Mouse (Mus musculus) heart, embryonic 14.5 days (tissue): ENCODE measurements at regions not wholly inside any gene's neighbourhood (a gene's known extent, or its start where the extent isn't known, plus 50 kb on each side); places are given as distances from the start of the nearest gene placed in this dataset.

Experiments
- ATAC-seq: fragments of 200-750 bp; cut with Nextera tagmentation; 2 replicates; pipeline ENCODE4 v1.8.0; 2017; ENCODE audit warnings: low read depth, moderate TSS enrichment; ENCODE audit not compliant: insufficient number of reproducible peaks, insufficient read depth, low FRiP score
- H3K27ac ChIP-seq, 2 experiments: fragments of 200-500 bp in 1 of 2; fragments of 300-500 bp in 1 of 2; sonication (generic) in 1 of 2; replicated peaks in 1 of 2; 2 replicates each; pipeline ENCODE4 v1.5.1; 2012 to 2014; ENCODE audit warnings: low read depth in 2 of 2, low read length in 2 of 2, control low read depth in 1 of 2, mild to moderate bottlenecking in 1 of 2, mixed read lengths in 1 of 2; ENCODE audit not compliant: control insufficient read depth in 1 of 2, insufficient read depth in 1 of 2
- H3K27me3 ChIP-seq: fragments of 300-500 bp; sonication (generic); 2 replicates; pipeline ENCODE4 v1.6.1; 2014; ENCODE audit warnings: mild to moderate bottlenecking, low read length, control low read depth; ENCODE audit not compliant: control insufficient read depth, insufficient read depth
- H3K36me3 ChIP-seq: fragments of 300-500 bp; sonication (generic); 2 replicates; pipeline ENCODE4 v1.6.1; 2014; ENCODE audit warnings: mild to moderate bottlenecking, control low read depth, low read length, mixed read lengths; ENCODE audit not compliant: control insufficient read depth, insufficient read depth
- H3K4me1 ChIP-seq, 2 experiments: fragments of 200-500 bp in 1 of 2; fragments of 300-500 bp in 1 of 2; sonication (generic) in 1 of 2; 2 replicates each; pipeline ENCODE4 v1.6.1; 2012 to 2014; ENCODE audit warnings: low read length in 2 of 2, control low read depth in 1 of 2, mixed read lengths in 1 of 2; ENCODE audit not compliant: control insufficient read depth in 2 of 2, insufficient read depth in 2 of 2
- H3K4me2 ChIP-seq: fragments of 300-500 bp; sonication (generic); 2 replicates; pipeline ENCODE4 v1.6.1; 2014; ENCODE audit warnings: mild to moderate bottlenecking, low read length
- H3K4me3 ChIP-seq, 2 experiments: fragments of 200-500 bp in 1 of 2; fragments of 300-500 bp in 1 of 2; sonication (generic) in 1 of 2; 2 replicates each; pipeline ENCODE4 v1.5.1; 2012 to 2014; ENCODE audit warnings: low read length in 2 of 2, mild to moderate bottlenecking in 2 of 2, control low read depth in 1 of 2, low read depth in 1 of 2, moderate library complexity in 1 of 2; ENCODE audit not compliant: control insufficient read depth in 1 of 2, insufficient read depth in 1 of 2
- H3K9ac ChIP-seq: fragments of 300-500 bp; sonication (generic); 2 replicates; pipeline ENCODE4 v1.6.1; 2014; ENCODE audit warnings: mild to moderate bottlenecking, low read length
- H3K9me3 ChIP-seq: fragments of 300-500 bp; sonication (generic); 2 replicates; pipeline ENCODE4 v1.6.1; 2016; ENCODE audit warnings: low read length, control low read depth; ENCODE audit not compliant: control insufficient read depth
- WGBS: fragments of 180-500 bp; shearing (Covaris S2); extraction: QIAGEN DNeasy Blood & Tissue Kit; methylation state at CpG from one replicate; pipeline ENCODE4 v1.1.7; 2014; 5-methylcytosine and 5-hydroxymethylcytosine counted together

DNA sequence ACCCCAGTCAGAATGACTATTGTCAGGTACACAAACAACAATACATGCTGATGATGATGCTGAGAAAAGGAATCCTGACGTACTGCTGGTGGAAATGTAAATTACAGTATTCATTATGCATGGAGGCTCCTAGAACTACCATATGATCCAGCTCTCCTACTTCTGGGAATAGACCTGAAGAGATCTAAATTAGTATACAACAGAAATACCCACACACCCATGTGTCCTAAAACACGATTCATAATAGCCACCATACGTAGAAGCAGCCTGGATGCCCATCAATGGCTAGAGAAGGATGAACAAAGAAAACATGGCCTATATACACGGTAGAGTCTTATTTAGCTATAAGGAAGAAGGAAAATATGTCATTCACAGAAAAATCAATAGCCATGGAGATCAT, 82.3 kb upstream of the Ttc14 start:
- ATAC-seq, result no peak
- Histone ChIP-seq H3K27ac (no peak overlapping the region), H3K9ac (no peak overlapping the region), H3K27me3 (no peaks in the 10 kb centered on the region), H3K36me3 (no peaks in the 10 kb centered on the region), H3K9me3 (peaks cover 5% of the 10 kb centered on the region), H3K4me2 (no peak overlapping the region), H3K4me3 (no peak overlapping the region), H3K4me1 (no peaks in the 10 kb centered on the region)
- WGBS, result 80% methylated on average over 4 of the region's 4 CpGs

DNA sequence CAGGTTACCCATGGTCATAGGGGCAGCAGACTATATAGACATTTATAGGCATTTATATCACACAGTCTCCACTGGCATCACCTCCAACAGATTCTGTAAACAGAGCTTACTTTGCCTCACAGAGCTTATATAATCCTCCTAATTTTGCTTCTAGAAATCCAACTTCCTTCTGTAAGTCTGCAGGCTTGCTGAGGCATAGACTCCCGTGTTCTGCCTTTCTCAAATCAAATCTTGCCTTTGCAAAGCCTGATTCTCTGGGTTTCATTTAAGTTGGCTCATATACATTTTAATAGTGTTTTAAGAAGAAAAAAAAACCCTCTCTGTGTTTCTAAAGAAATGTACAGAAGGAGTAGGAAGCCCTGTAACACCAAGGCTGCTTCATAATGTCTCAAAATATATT, 71.7 kb upstream of the Ttc14 start:
- Histone ChIP-seq H3K4me3 (no peak overlapping the region), H3K9me3 (no peaks in the 10 kb centered on the region), H3K4me1 (no peaks in the 10 kb centered on the region), H3K27me3 (no peaks in the 10 kb centered on the region), H3K4me2 (no peak overlapping the region), H3K9ac (no peak overlapping the region), H3K27ac (no peak overlapping the region), H3K36me3 (no peaks in the 10 kb centered on the region)
- 81% methylated on average over 1 of the region's 1 CpGs for WGBS
- ATAC-seq, result no peak

DNA sequence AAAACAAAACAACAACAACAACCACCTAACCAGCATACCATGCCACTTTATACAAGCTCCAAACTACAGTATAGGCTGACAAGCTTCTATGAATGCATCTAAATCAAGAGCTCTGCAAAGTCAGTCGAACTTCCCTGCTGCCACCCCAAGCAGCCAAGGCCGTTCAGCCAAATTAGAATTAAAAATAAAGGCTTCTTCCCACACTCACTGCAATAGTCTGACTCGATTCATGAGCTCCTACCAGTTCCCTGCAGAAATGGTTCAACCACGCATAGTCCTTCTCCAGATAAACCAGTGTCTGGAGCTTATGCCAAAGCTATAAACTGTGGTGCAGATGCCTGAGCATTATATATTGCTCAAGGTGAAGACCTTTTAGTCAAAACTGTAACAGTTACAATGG, 69.3 kb upstream of the Ttc14 start:
- Histone ChIP-seq H3K27ac (no peak overlapping the region), H3K9me3 (no peaks in the 10 kb centered on the region), H3K9ac (no peak overlapping the region), H3K4me2 (no peak overlapping the region), H3K4me3 (no peak overlapping the region), H3K27me3 (no peaks in the 10 kb centered on the region), H3K36me3 (no peaks in the 10 kb centered on the region), H3K4me1 (no peaks in the 10 kb centered on the region)
- WGBS, result 69% methylated on average over 4 of the region's 4 CpGs
- ATAC-seq, result no peak

DNA sequence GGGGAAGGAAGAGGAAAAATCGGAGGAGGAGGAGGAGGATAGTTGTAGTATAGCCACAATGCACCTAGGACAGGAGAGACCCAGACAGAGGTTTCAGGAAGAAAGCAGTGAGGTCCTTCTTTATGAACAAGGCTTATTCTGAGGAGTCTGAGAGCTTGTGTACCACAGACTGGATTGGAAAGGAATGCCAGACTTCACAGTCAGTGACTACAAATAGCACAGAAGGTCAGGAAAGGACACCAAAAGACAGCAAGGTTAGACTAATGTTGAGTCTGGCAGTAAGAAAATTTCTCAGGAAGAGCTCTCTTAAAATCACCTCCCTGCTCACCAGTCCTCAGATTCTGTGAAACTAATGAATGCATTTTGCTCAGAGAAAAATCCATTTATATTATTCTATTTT, 62.1 kb upstream of the Ttc14 start:
- no peak for ATAC-seq
- no peak overlapping the region for H3K4me3 ChIP-seq
- H3K36me3 ChIP-seq, result no peaks in the 10 kb centered on the region
- H3K9me3 ChIP-seq, result no peaks in the 10 kb centered on the region
- no peaks in the 10 kb centered on the region for H3K27me3 ChIP-seq
- peaks cover 2 to 9% of the 10 kb centered on the region in 2 experiments; a peak in 2 of 4 replicates for H3K4me1 ChIP-seq
- 57% methylated on average over 1 of the region's 1 CpGs for WGBS
- H3K27ac ChIP-seq, result peak overlapping the region; percentile 43 to 46
- no peak overlapping the region for H3K9ac ChIP-seq
- 0 out of 2 replicates have a peak overlapping the region, but pooled peaks have one; percentile 8 for H3K4me2 ChIP-seq

GRCm38 (mm10) chr3:33742138-33742537, 57.5 kb upstream of the Ttc14 start:
- 73% methylated on average over 4 of the region's 4 CpGs for WGBS
- Histone ChIP-seq H3K9ac (no peak overlapping the region), H3K27ac (no peak overlapping the region), H3K9me3 (no peaks in the 10 kb centered on the region), H3K4me2 (no peak overlapping the region), H3K4me3 (no peak overlapping the region), H3K36me3 (no peaks in the 10 kb centered on the region), H3K27me3 (no peaks in the 10 kb centered on the region), H3K4me1 (peaks cover 2 to 8% of the 10 kb centered on the region in 2 experiments; a peak in 2 of 4 replicates)
- no peak for ATAC-seq
